Mouse (Mus musculus) hindbrain, postnatal 0 days (tissue): ENCODE measurements at regions not wholly inside any gene's neighbourhood (a gene's known extent, or its start where the extent isn't known, plus 50 kb on each side); places are given as distances from the start of the nearest gene placed in this dataset.
A peak's percentile ranks its signal among the peaks of the same experiment; 100 is the strongest.

Experiments used
- ATAC-seq: fragments of 200-750 bp; cut with Nextera tagmentation; 2 replicates; pipeline ENCODE4 v1.8.0; 2017; ENCODE audit warnings: mild to moderate bottlenecking, moderate TSS enrichment, moderate library complexity
- DNase-seq: peaks from one replicate; pipeline ENCODE4 v3.0.0-alpha.2; 2015; ENCODE audit warnings: low spot score
- H3K27ac ChIP-seq: fragments of 300-500 bp; sonication (generic); 2 replicates; pipeline ENCODE4 v1.5.1; 2014; ENCODE audit warnings: mild to moderate bottlenecking
- H3K27me3 ChIP-seq: fragments of 300-500 bp; sonication (generic); 2 replicates; pipeline ENCODE4 v1.6.1; 2014; ENCODE audit warnings: low read length, mixed read lengths; ENCODE audit not compliant: insufficient read depth
- H3K36me3 ChIP-seq: fragments of 300-500 bp; sonication (generic); 2 replicates; pipeline ENCODE4 v1.6.1; 2014; ENCODE audit warnings: low read length, mixed read lengths; ENCODE audit not compliant: insufficient read depth
- H3K4me1 ChIP-seq: fragments of 300-500 bp; sonication (generic); 2 replicates; pipeline ENCODE4 v1.6.1; 2014; ENCODE audit warnings: antibody characterized with exemption, low read length, mixed read lengths; ENCODE audit not compliant: insufficient read depth
- H3K4me2 ChIP-seq: fragments of 300-500 bp; sonication (generic); 2 replicates; pipeline ENCODE4 v1.6.1; 2014; ENCODE audit warnings: low read depth, mild to moderate bottlenecking, low read length, moderate library complexity, mixed read lengths
- H3K4me3 ChIP-seq: fragments of 300-500 bp; sonication (generic); 2 replicates; pipeline ENCODE4 v1.5.1; 2014; ENCODE audit warnings: low read length
- H3K9ac ChIP-seq: fragments of 300-500 bp; sonication (generic); replicated peaks from 2 replicates; pipeline ENCODE4 v1.6.1; 2014; ENCODE audit warnings: mild to moderate bottlenecking, low read length, moderate library complexity, mixed read lengths
- H3K9me3 ChIP-seq: fragments of 300-500 bp; sonication (generic); 2 replicates; pipeline ENCODE4 v1.6.1; 2016; ENCODE audit warnings: low read length, mixed read lengths
- CTCF ChIP-seq: IDR thresholded peaks from 2 replicates; pipeline ENCODE4 v1.5.1; 2016; ENCODE audit warnings: antibody characterized with exemption, control low read depth, low read depth
- WGBS: fragments of 180-500 bp; shearing (Covaris S2); extraction: QIAGEN DNeasy Blood & Tissue Kit; methylation state at CpG from one replicate; pipeline ENCODE4 v1.1.7; 2014; 5-methylcytosine and 5-hydroxymethylcytosine counted together

DNA sequence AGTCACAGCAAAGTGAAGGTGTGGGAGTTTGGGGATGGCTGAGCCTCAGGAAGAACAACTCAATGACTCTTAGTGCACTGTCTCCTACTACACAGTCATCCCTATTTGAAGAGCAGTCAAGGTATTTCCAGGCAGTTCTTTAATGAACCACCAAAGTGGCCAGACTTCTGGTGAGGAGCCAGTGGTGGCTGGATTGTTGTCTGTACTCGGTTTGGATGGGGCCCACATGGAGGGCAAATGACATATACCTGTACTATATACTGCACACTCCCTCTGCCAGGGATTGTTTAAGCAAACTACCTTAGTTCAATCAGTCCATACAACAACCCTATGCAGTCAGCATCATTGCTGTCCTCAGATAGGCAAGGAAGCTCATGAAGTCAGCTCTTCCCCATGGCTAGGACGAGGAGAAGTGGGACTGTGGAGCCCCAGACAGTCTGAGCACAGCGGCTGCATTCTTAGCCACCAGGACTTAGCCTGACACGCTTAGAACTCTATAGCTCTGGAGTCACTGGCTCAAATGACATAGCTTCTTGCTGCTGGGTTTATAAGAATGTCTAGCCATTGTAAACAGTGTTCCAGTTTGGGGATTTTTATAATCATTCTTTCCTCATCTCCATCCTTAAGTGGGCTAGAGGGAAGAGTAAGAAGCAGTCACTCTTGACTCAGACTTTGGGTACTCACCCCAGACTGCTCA is 72.8 kb upstream of the Boc start:
- ATAC-seq, result no peak
- H3K27ac ChIP-seq, result peak overlapping the region; percentile 78
- 63% methylated on average over 4 of the region's 4 CpGs for WGBS
- H3K9me3 ChIP-seq, result no peaks in the 10 kb centered on the region
- no peak overlapping the region for H3K9ac ChIP-seq
- no peak for DNase-seq
- H3K36me3 ChIP-seq, result no peaks in the 10 kb centered on the region
- peaks cover 16% of the 10 kb centered on the region for H3K4me1 ChIP-seq
- H3K27me3 ChIP-seq, result no peaks in the 10 kb centered on the region
- no peak overlapping the region for H3K4me3 ChIP-seq
- no peak overlapping the region for H3K4me2 ChIP-seq
- no peak for TF ChIP-seq CTCF

DNA sequence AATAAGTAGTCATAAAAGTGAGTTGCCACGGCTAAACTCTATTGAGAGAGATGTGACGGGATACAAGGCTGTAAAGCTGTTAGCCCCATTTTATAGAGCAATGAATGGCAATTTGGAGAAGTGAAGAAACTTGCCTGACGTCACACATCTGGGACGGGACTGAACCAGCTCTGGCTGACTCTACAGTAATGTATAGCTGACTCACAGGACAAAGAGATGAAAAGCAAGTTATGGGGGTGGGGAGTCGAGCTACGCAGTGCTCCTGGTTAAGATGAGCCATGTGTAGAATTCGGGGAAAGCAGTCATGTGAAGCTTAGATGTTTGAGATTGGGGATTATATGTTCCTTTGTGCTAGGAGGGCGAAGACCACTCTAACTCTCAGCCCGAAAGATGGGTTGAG is 72.2 kb upstream of the Boc start:
- Histone ChIP-seq H3K4me2 (no peak overlapping the region), H3K9ac (no peak overlapping the region), H3K9me3 (no peaks in the 10 kb centered on the region), H3K4me3 (no peak overlapping the region), H3K4me1 (peaks cover 16% of the 10 kb centered on the region), H3K36me3 (no peaks in the 10 kb centered on the region), H3K27ac (no peak overlapping the region), H3K27me3 (no peaks in the 10 kb centered on the region)
- WGBS, result 85% methylated on average over 9 of the region's 9 CpGs
- no peak for TF ChIP-seq CTCF
- ATAC-seq (no peak), DNase-seq (no peak)

DNA sequence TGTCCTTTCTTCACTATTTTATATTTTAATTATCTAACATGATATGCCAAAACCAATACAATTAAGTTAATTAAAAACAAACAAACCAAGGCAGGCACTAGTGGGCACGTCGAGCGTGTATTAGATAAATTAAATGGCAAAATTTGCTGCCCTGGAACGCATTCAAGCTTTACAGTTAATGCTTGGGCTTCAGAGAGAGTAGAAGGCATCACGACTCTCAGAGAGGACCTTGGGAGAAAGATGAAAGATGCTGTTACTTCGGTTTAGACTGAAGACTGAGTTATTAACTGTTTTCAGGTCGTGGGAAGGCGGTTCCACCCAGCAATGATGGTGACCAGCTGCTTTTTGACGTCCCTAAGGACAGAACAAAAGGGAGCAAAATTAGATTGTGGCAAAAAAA is 71.7 kb upstream of the Boc start:
- H3K4me1 ChIP-seq, result peaks cover 16% of the 10 kb centered on the region
- H3K36me3 ChIP-seq, result no peaks in the 10 kb centered on the region
- no peaks in the 10 kb centered on the region for H3K27me3 ChIP-seq
- no peak overlapping the region for H3K4me3 ChIP-seq
- no peak overlapping the region for H3K9ac ChIP-seq
- H3K9me3 ChIP-seq, result no peaks in the 10 kb centered on the region
- no peak overlapping the region for H3K4me2 ChIP-seq
- no peak overlapping the region for H3K27ac ChIP-seq
- DNase-seq (no peak), ATAC-seq (no peak)
- 63% methylated on average over 9 of the region's 9 CpGs for WGBS
- no peak for TF ChIP-seq CTCF

DNA sequence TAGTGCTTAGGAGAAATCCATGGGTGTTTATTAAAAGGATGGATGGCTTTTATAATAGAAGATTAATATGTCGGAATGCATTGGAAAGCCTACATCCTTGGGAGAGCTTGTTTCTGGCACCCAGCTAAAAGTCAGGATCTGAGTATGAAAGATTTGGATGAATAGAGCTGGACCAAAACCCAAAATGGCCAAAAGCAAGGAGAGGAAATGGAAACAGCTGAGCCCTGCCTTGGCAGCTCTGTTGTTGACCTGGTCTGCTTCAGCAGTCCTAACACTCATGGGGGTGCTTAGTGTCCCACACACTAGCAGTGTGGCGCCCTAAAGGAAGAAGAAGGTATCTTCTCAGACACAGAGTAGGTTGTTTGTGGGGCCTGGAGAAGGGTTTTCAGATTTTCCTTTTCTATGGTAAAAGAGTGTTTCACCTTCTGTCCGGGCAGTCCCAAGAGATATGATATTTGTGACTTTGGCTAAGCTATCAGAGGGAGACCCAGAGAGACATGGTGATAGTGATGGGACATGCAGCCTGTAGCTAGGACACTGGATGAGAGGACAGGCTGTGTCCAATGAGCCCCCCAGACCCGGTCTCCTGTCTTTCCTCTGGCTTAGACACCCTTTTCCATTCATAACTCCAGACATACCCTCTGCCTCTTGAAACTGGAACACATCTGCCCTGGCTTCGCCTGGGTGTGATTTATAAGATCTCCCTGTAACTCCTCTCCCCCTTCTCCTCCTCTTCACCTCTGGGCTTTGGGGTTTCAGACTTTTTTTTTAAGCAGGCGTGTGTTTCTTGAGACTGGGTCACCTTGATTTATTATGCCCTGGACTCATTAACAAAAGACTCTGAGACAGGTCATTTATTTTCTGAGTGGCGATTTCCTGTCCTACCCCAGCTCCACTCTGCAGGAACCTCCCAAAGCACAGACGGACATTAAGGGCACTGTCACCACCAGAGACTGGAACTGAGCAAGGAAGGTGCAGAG is 70.9 kb upstream of the Boc start:
- H3K36me3 ChIP-seq, result no peaks in the 10 kb centered on the region
- DNase-seq (no peak), ATAC-seq (no peak)
- no peak overlapping the region for H3K9ac ChIP-seq
- H3K4me1 ChIP-seq, result peaks cover 16% of the 10 kb centered on the region
- no peak overlapping the region for H3K4me3 ChIP-seq
- H3K9me3 ChIP-seq, result no peaks in the 10 kb centered on the region
- WGBS, result 67% methylated on average over 8 of the region's 8 CpGs
- TF ChIP-seq CTCF, result no peak
- H3K27me3 ChIP-seq, result no peaks in the 10 kb centered on the region
- H3K4me2 ChIP-seq, result no peak overlapping the region
- H3K27ac ChIP-seq, result no peak overlapping the region

DNA sequence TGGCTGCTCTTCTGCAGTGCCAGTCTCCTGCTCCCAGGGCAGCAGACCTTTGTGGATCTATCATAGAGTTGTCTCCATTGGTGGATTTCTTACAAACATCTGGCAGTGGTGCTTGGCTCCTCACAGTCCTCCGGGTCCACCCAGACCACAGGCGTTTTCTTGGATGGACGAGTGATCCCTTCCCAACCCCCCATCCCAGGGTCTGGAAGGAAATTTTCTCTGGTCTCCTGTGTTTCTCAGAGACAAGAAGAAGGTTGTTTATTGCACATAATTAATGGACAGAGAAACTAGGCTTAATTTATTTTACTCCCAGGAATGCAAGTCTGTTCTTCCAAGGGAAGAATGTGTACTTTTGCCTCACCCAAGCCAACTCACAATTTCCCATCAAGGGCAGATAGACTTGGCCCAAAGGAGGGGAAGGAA is 67.2 kb upstream of the Boc start:
- no peak for DNase-seq
- H3K9ac ChIP-seq, result no peak overlapping the region
- no peaks in the 10 kb centered on the region for H3K27me3 ChIP-seq
- no peak overlapping the region for H3K27ac ChIP-seq
- H3K9me3 ChIP-seq, result no peaks in the 10 kb centered on the region
- no peak overlapping the region for H3K4me3 ChIP-seq
- TF ChIP-seq CTCF, result no peak
- H3K36me3 ChIP-seq, result no peaks in the 10 kb centered on the region
- no peak for ATAC-seq
- H3K4me1 ChIP-seq, result no peaks in the 10 kb centered on the region
- 71% methylated on average over 3 of the region's 3 CpGs for WGBS
- no peak overlapping the region for H3K4me2 ChIP-seq

DNA sequence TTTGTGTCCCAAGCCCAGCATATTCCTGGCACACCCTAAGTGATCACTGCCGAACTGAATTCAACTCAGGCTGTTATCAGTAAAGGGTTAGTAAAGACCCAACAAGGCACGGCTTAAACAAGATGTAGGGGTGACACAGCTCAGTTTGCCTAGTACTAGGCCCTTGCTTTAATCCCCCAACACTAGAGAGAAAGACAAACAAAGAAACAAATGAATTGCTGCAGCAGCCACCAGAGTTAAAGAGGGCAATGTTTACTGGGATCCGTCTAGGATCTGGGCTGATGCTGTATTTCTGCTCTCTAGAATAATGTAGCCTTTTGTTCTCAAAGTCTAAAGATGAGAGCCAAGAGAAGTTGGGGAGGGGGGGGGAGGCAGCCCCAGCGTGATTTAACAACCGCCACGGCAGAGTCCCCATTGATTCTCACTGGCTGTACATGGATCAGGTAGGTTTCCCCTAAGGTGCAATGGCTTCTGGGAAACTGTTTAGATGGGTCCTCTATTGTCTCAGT is 66.5 kb upstream of the Boc start:
- no peak for TF ChIP-seq CTCF
- no peak overlapping the region for H3K9ac ChIP-seq
- WGBS, result 48% methylated on average over 6 of the region's 6 CpGs
- no peak for DNase-seq
- H3K36me3 ChIP-seq, result no peaks in the 10 kb centered on the region
- H3K4me1 ChIP-seq, result no peaks in the 10 kb centered on the region
- no peaks in the 10 kb centered on the region for H3K9me3 ChIP-seq
- no peak overlapping the region for H3K27ac ChIP-seq
- no peak overlapping the region for H3K4me2 ChIP-seq
- H3K27me3 ChIP-seq, result no peaks in the 10 kb centered on the region
- ATAC-seq, result no peak
- H3K4me3 ChIP-seq, result no peak overlapping the region

DNA sequence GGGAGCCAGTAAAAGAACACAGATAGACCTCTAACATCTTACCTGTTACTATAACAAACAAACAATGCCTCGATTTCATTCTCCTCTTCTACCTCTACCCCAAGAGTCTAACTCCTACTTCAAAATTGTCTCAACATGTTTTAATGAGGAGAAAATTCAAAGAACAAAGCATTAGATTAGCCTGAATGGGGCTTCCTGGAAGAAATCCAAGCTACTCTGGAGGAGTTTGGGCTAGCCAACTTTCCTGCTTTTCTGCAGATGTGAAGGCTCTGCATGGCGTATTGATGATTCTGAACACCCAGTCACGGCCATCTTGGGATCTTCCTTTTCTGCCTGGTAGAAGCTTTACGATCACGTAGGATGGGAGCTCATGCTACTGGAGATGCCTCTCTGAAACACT is 62.9 kb upstream of the Boc start:
- no peak for ATAC-seq
- no peak for DNase-seq
- Histone ChIP-seq H3K4me3 (no peak overlapping the region), H3K27ac (no peak overlapping the region), H3K4me1 (0 out of 2 replicates have a peak, but pooled peaks cover under 1% of the 10 kb centered on the region), H3K9ac (no peak overlapping the region), H3K27me3 (no peaks in the 10 kb centered on the region), H3K9me3 (no peaks in the 10 kb centered on the region), H3K36me3 (no peaks in the 10 kb centered on the region), H3K4me2 (no peak overlapping the region)
- 62% methylated on average over 5 of the region's 5 CpGs for WGBS
- no peak for TF ChIP-seq CTCF
